In genomic region chr11:33107540-33107939, GRCm38 (mm10) we compare ENCODE assay signal across 17 mouse cellular contexts. TPM values are rescaled to one million over a fixed set of nuclear protein-coding genes. Genes with fewer than 3 reads are reported as not detected.
"Had no signal": no experiment of that assay in that cellular context is flagged by ENCODE, and none has a peak within 500 bp of the region (broad histone marks: within the 10 kb centered on the region; RNA-seq: fewer than 3 reads in every experiment).

No protein-coding gene starts in this region.

- DNase-seq: left cerebral cortex, postnatal 4 days; liver; liver, embryonic 13.5 days; liver, postnatal 0 days; lung, adult 18-20 months; lung, adult 2 months; lung, embryonic 14.5 days; lung, postnatal 10 days; lung, postnatal 14 days; lung, postnatal 36 days; lung, postnatal 4 days; midbrain, embryonic 14.5 days had no signal

RNA-seq across cellular contexts. Expression of gene Fgf18, which starts 39.7 kb away (rescaled TPM):
- total RNA-seq: liver, adult 2 months; megakaryocyte progenitor cell, adult 5-6 weeks; megakaryocyte, adult 5-6 weeks; megakaryocyte-erythroid progenitor cell, adult 5-6 weeks; monocyte, adult 5-6 weeks had no signal
